Mouse (Mus musculus) bone marrow, adult 2 months (tissue): ENCODE results near the gene Tpcn1.

Source experiments
- CTCF ChIP-seq: fragments of 200-500 bp; IDR thresholded peaks from 2 replicates; pipeline ENCODE4 v1.5.1; 2011; ENCODE audit warnings: low read length, control low read depth; ENCODE audit not compliant: control insufficient read depth, insufficient read depth
- POLR2A ChIP-seq: fragments of 200-500 bp; IDR thresholded peaks from 2 replicates; pipeline ENCODE4 v1.6.1; 2011; ENCODE audit warnings: low read depth, mild to moderate bottlenecking, control low read depth, low read length, borderline replicate concordance; ENCODE audit not compliant: control insufficient read depth

DNA sequence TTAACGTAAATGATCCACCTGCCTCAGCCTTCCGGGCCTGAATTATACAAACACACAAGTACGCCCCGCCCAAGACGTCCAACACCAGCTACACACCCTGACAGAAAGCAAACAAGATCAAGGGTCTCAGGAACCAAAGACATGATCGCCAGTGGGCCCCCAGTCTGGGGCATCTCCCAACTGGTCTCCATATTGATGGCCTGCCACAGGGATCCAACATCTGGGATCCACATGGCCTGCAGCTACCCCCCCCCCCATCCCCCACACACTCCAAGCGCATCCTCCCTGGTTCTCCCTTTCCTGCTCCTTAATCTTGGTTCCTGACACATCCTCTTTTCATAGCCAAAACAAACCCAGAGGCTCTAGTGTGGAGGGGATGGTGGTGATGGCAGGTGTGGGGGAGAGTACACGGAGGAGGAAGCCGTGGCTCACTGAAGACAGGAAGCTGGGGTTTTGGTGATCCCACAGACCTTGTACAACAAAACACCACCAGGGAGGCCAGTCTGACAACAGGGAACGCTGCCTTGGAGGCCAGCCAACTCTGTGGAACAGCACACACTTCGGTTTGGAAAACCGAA is 9.9 kb downstream of the Tpcn1 start:
- no peak for TF ChIP-seq CTCF
- TF ChIP-seq POLR2A, result no peak
